Mouse (Mus musculus) embryonic facial prominence, embryonic 12.5 days (tissue): ENCODE data around the gene Ctnnb1. TPM values are rescaled to one million over a fixed set of nuclear protein-coding genes. Genes with fewer than 3 reads are reported as not detected.
A peak's percentile ranks its signal among the peaks of the same experiment; 100 is the strongest.

ENCODE experiments used
- ATAC-seq: fragments of 200-750 bp; cut with Nextera tagmentation; 2 replicates; pipeline ENCODE4 v1.8.0; 2017; ENCODE audit not compliant: insufficient number of reproducible peaks, insufficient read depth, low FRiP score, low TSS enrichment
- H3K27ac ChIP-seq: fragments of 300-500 bp; sonication (generic); 2 replicates; pipeline ENCODE4 v1.5.1; 2016; ENCODE audit warnings: mild to moderate bottlenecking
- H3K27me3 ChIP-seq: fragments of 300-500 bp; sonication (generic); 2 replicates; pipeline ENCODE4 v1.6.1; 2016; ENCODE audit warnings: mild to moderate bottlenecking, moderate library complexity
- H3K36me3 ChIP-seq: fragments of 300-500 bp; sonication (generic); 2 replicates; pipeline ENCODE4 v1.6.1; 2016; ENCODE audit warnings: mild to moderate bottlenecking
- H3K4me1 ChIP-seq: fragments of 300-500 bp; sonication (generic); 2 replicates; pipeline ENCODE4 v1.6.1; 2016
- H3K4me2 ChIP-seq: fragments of 300-500 bp; sonication (generic); replicated peaks from 2 replicates; pipeline ENCODE4 v1.6.1; 2016; ENCODE audit warnings: mild to moderate bottlenecking, moderate library complexity
- H3K4me3 ChIP-seq: fragments of 300-500 bp; sonication (generic); 2 replicates; pipeline ENCODE4 v1.5.1; 2016; ENCODE audit warnings: mild to moderate bottlenecking
- H3K9ac ChIP-seq: fragments of 300-500 bp; sonication (generic); 2 replicates; pipeline ENCODE4 v1.6.1; 2016; ENCODE audit warnings: mild to moderate bottlenecking, moderate library complexity
- H3K9me3 ChIP-seq: fragments of 300-500 bp; sonication (generic); 2 replicates; pipeline ENCODE4 v1.6.1; 2016; ENCODE audit warnings: mild to moderate bottlenecking, moderate library complexity
- WGBS: fragments of 180-500 bp; shearing (Covaris S2); methylation state at CpG from one replicate; pipeline ENCODE4 v1.1.7; 2016; 5-methylcytosine and 5-hydroxymethylcytosine counted together
- polyA plus RNA-seq: library from polyadenylated mRNA; unstranded; fragments of >200 nt; fragmentation: Nextera tagmentation; extraction: Ambion mirVana; gene quantifications from 2 replicates; pipeline ENCODE4 v1.2.1, GENCODE M21; 2016

Ctnnb1 gene
- polyA plus RNA-seq, 1 experiment from 2014 or later: 801 TPM

- Histone ChIP-seq H3K4me1 (no peaks in the 10 kb centered on the region), H3K9me3 (no peaks in the 10 kb centered on the region), H3K27ac (no peak overlapping the region), H3K36me3 (no peaks in the 10 kb centered on the region), H3K4me2 (no peak overlapping the region), H3K9ac (no peak overlapping the region), H3K4me3 (no peak overlapping the region), H3K27me3 (no peaks in the 10 kb centered on the region)
- no peak for ATAC-seq
- 19% methylated on average over 9 of the region's 9 CpGs for WGBS
These were observed 1.9 kb upstream of the Ctnnb1 start for GRCm38 (mm10) chr9:120926939-120927606.

GRCm38 (mm10) chr9:120930021-120930420 is 1.0 kb downstream of the Ctnnb1 start:
- H3K36me3 ChIP-seq: no peaks in the 10 kb centered on the region
- 89% methylated on average over 12 of the region's 12 CpGs for WGBS
- H3K9me3 ChIP-seq: no peaks in the 10 kb centered on the region
- H3K27ac ChIP-seq: no peak overlapping the region
- H3K4me3 ChIP-seq: no peak overlapping the region
- ATAC-seq: no peak
- H3K4me2 ChIP-seq: no peak overlapping the region
- H3K9ac ChIP-seq: no peak overlapping the region
- H3K27me3 ChIP-seq: no peaks in the 10 kb centered on the region
- peaks cover 4% of the 10 kb centered on the region for H3K4me1 ChIP-seq

- H3K9ac ChIP-seq: no peak overlapping the region
- no peaks in the 10 kb centered on the region for H3K36me3 ChIP-seq
- H3K4me2 ChIP-seq: no peak overlapping the region
- H3K4me3 ChIP-seq: no peak overlapping the region
- ATAC-seq: no peak
- no peak overlapping the region for H3K27ac ChIP-seq
- 75% methylated on average over 8 of the region's 8 CpGs for WGBS
- no peaks in the 10 kb centered on the region for H3K9me3 ChIP-seq
- H3K27me3 ChIP-seq: no peaks in the 10 kb centered on the region
- peaks cover 9% of the 10 kb centered on the region for H3K4me1 ChIP-seq
These were observed 1.8 kb downstream of the Ctnnb1 start for GRCm38 (mm10) chr9:120930811-120931210.

- no peaks in the 10 kb centered on the region for H3K36me3 ChIP-seq
- no peak overlapping the region for H3K4me2 ChIP-seq
- no peaks in the 10 kb centered on the region for H3K27me3 ChIP-seq
- no peak overlapping the region for H3K9ac ChIP-seq
- no peaks in the 10 kb centered on the region for H3K9me3 ChIP-seq
- H3K4me1 ChIP-seq: peaks cover 24% of the 10 kb centered on the region
- H3K27ac ChIP-seq: 0 out of 2 replicates have a peak overlapping the region, but pooled peaks have one; percentile 41
- ATAC-seq: no peak
- H3K4me3 ChIP-seq: no peak overlapping the region
- 34% methylated on average over 6 of the region's 6 CpGs for WGBS
These were observed 3.4 kb downstream of the Ctnnb1 start for GRCm38 (mm10) chr9:120932371-120932770.

GRCm38 (mm10) chr9:120932797-120933586 is 4.0 kb downstream of the Ctnnb1 start:
- Histone ChIP-seq H3K36me3 (peaks cover 6% of the 10 kb centered on the region; the same call in 1 of the 2 replicates), H3K27me3 (no peaks in the 10 kb centered on the region), H3K4me1 (peaks cover 31% of the 10 kb centered on the region), H3K9me3 (no peaks in the 10 kb centered on the region), H3K4me2 (peak overlapping the region; percentile 38), H3K27ac (peak overlapping the region; percentile 95), H3K9ac (peak overlapping the region; percentile 96), H3K4me3 (peak overlapping the region; percentile 83)
- ATAC-seq: peak; percentile 86
- 6% methylated on average over 68 of the region's 78 CpGs for WGBS

- no peaks in the 10 kb centered on the region for H3K9me3 ChIP-seq
- H3K4me3 ChIP-seq: peak overlapping the region; percentile 83
- ATAC-seq: no peak
- peaks cover 36% of the 10 kb centered on the region for H3K4me1 ChIP-seq
- no peaks in the 10 kb centered on the region for H3K27me3 ChIP-seq
- peaks cover 6% of the 10 kb centered on the region; the same call in 1 of the 2 replicates for H3K36me3 ChIP-seq
- whole genome bisulfite sequencing: under 1% methylated on average over 25 of the region's 58 CpGs
- peak overlapping the region; percentile 95 for H3K27ac ChIP-seq
- H3K9ac ChIP-seq: peak overlapping the region; percentile 96
- H3K4me2 ChIP-seq: peak overlapping the region; percentile 91
These were observed 4.5 kb downstream of the Ctnnb1 start for GRCm38 (mm10) chr9:120933587-120933885.

GRCm38 (mm10) chr9:120933886-120934758 is 5.1 kb downstream of the Ctnnb1 start:
- Histone ChIP-seq H3K27me3 (no peaks in the 10 kb centered on the region), H3K4me3 (peak overlapping the region; percentile 83), H3K27ac (peak overlapping the region; percentile 95), H3K9me3 (no peaks in the 10 kb centered on the region), H3K4me1 (peaks cover 38% of the 10 kb centered on the region), H3K9ac (peak overlapping the region; percentile 96), H3K36me3 (peaks cover 6% of the 10 kb centered on the region; the same call in 1 of the 2 replicates), H3K4me2 (peak overlapping the region; percentile 91)
- WGBS: under 1% methylated on average over 56 of the region's 57 CpGs
- peak; percentile 47; the same call in 1 of the 2 replicates for ATAC-seq

GRCm38 (mm10) chr9:120934821-120935633 is 6.0 kb downstream of the Ctnnb1 start:
- Histone ChIP-seq H3K27me3 (no peaks in the 10 kb centered on the region), H3K9ac (peak overlapping the region; percentile 96), H3K4me2 (peak overlapping the region; percentile 91), H3K4me1 (peaks cover 43% of the 10 kb centered on the region), H3K27ac (peak overlapping the region; percentile 95), H3K36me3 (peaks cover 6% of the 10 kb centered on the region; the same call in 1 of the 2 replicates), H3K9me3 (no peaks in the 10 kb centered on the region), H3K4me3 (peak overlapping the region; percentile 83)
- ATAC-seq: no peak
- 11% methylated on average over 14 of the region's 14 CpGs for WGBS

- Histone ChIP-seq H3K4me3 (peak overlapping the region; percentile 83), H3K27ac (peak overlapping the region; percentile 37; the same call in 1 of the 2 replicates), H3K9ac (peak overlapping the region; percentile 96), H3K4me1 (peaks cover 46% of the 10 kb centered on the region), H3K27me3 (no peaks in the 10 kb centered on the region), H3K36me3 (peaks cover 7% of the 10 kb centered on the region; the same call in 1 of the 2 replicates), H3K4me2 (peak overlapping the region; percentile 91), H3K9me3 (no peaks in the 10 kb centered on the region)
- no peak for ATAC-seq
- 18% methylated on average over 4 of the region's 4 CpGs for WGBS
These were observed 6.6 kb downstream of the Ctnnb1 start for GRCm38 (mm10) chr9:120935634-120935922.

- peak overlapping the region; percentile 91 for H3K4me2 ChIP-seq
- 20% methylated on average over 8 of the region's 8 CpGs for WGBS
- H3K4me3 ChIP-seq: peak overlapping the region; percentile 83
- H3K9me3 ChIP-seq: no peaks in the 10 kb centered on the region
- no peaks in the 10 kb centered on the region for H3K27me3 ChIP-seq
- no peak for ATAC-seq
- no peak overlapping the region for H3K27ac ChIP-seq
- peak overlapping the region; percentile 96; the same call in 1 of the 2 replicates for H3K9ac ChIP-seq
- H3K36me3 ChIP-seq: peaks cover 14% of the 10 kb centered on the region; the same call in 1 of the 2 replicates
- peaks cover 52% of the 10 kb centered on the region for H3K4me1 ChIP-seq
These were observed 7.3 kb downstream of the Ctnnb1 start for GRCm38 (mm10) chr9:120936351-120936750.

GRCm38 (mm10) chr9:120940858-120941257 is 11.8 kb downstream of the Ctnnb1 start:
- Histone ChIP-seq H3K4me1 (peaks cover 54% of the 10 kb centered on the region), H3K27me3 (no peaks in the 10 kb centered on the region), H3K4me3 (no peak overlapping the region), H3K9ac (no peak overlapping the region), H3K4me2 (no peak overlapping the region; the same call in 1 of the 2 replicates), H3K27ac (no peak overlapping the region), H3K9me3 (no peaks in the 10 kb centered on the region), H3K36me3 (peaks cover 17% of the 10 kb centered on the region)
- 85% methylated on average over 3 of the region's 3 CpGs for whole genome bisulfite sequencing
- no peak for ATAC-seq
